Mouse (Mus musculus): Measurements from ENCODE around the gene Got2. TPM values are rescaled to one million over a fixed set of nuclear protein-coding genes. Genes with fewer than 3 reads are reported as not detected.
"Not testable (repeated sequence)": the region's sequence is repeated elsewhere in the genome, so short reads cannot be mapped to it uniquely, and the experiment has no call there.

Got2 gene
- polyA plus RNA-seq, 1 experiment: 296 TPM

- no peaks in the 10 kb centered on the region for H3K4me1 ChIP-seq (ENCODE audit: control insufficient read depth, insufficient read depth, low read length)
- 93% methylated on average over 16 of the region's 16 CpGs for WGBS
- peaks cover 17% of the 10 kb centered on the region for H3K36me3 ChIP-seq (ENCODE audit: control insufficient read depth, insufficient read depth, low read length)
Measured at GRCm38 (mm10) chr8:95871690-95872089, 16.7 kb downstream of the Got2 start.

GRCm38 (mm10) chr8:95864851-95865250 is 23.5 kb downstream of the Got2 start:
- H3K36me3 ChIP-seq (ENCODE audit: control insufficient read depth, insufficient read depth, low read length); H3K4me3 ChIP-seq (ENCODE audit: insufficient read depth, low read depth, low read length); H3K27ac ChIP-seq (ENCODE audit: insufficient read depth, low read depth, low read length); H3K4me1 ChIP-seq (ENCODE audit: control insufficient read depth, insufficient read depth, low read length); DNase-seq; H3K27me3 ChIP-seq (replicated peaks; ENCODE audit: control insufficient read depth, insufficient read depth, low read length): not testable (repeated sequence)
- 93% methylated on average over 18 of the region's 18 CpGs for WGBS

More at GRCm38 (mm10) chr8:95871690-95872089, 16.7 kb downstream of the Got2 start:
- Histone ChIP-seq H3K27me3 (replicated peaks; ENCODE audit: control insufficient read depth, insufficient read depth, low read length) (no peaks in the 10 kb centered on the region), H3K4me3 (ENCODE audit: insufficient read depth, low read depth, low read length) (no peak overlapping the region), H3K27ac (ENCODE audit: insufficient read depth, low read depth, low read length) (no peak overlapping the region)
- DNase-seq: no peak
- TF ChIP-seq CTCF (conservative IDR thresholded peaks at IDR 0.05; ENCODE audit: insufficient read depth, insufficient read length, low read depth, low read length) (no peak), POLR2A (IDR thresholded peaks at IDR 0.05; ENCODE audit: low read depth, low read length) (no peak)

GRCm38 (mm10) chr8:95863761-95864440 is 24.4 kb downstream of the Got2 start:
- 84% methylated on average over 11 of the region's 11 CpGs for WGBS
- H3K4me1 ChIP-seq (ENCODE audit: control insufficient read depth, insufficient read depth, low read length); H3K27ac ChIP-seq (ENCODE audit: insufficient read depth, low read depth, low read length); H3K36me3 ChIP-seq (ENCODE audit: control insufficient read depth, insufficient read depth, low read length); DNase-seq; H3K4me3 ChIP-seq (ENCODE audit: insufficient read depth, low read depth, low read length); H3K27me3 ChIP-seq (replicated peaks; ENCODE audit: control insufficient read depth, insufficient read depth, low read length): not testable (repeated sequence)

GRCm38 (mm10) chr8:95854174-95854573 is 34.2 kb downstream of the Got2 start:
- no peak overlapping the region for H3K27ac ChIP-seq (ENCODE audit: insufficient read depth, low read depth, low read length)
- DNase-seq: no peak
- no peak overlapping the region for H3K4me3 ChIP-seq (ENCODE audit: insufficient read depth, low read depth, low read length)
- WGBS: 84% methylated on average over 6 of the region's 6 CpGs
- no peaks in the 10 kb centered on the region for H3K27me3 ChIP-seq (replicated peaks; ENCODE audit: control insufficient read depth, insufficient read depth, low read length)
- H3K4me1 ChIP-seq (ENCODE audit: control insufficient read depth, insufficient read depth, low read length): peaks cover 8% of the 10 kb centered on the region; the same call in 1 of the 2 replicates
- no peak for TF ChIP-seq POLR2A (IDR thresholded peaks at IDR 0.05; ENCODE audit: low read depth, low read length)
- TF ChIP-seq CTCF (conservative IDR thresholded peaks at IDR 0.05; ENCODE audit: insufficient read depth, insufficient read length, low read depth, low read length): no peak
- no peaks in the 10 kb centered on the region for H3K36me3 ChIP-seq (ENCODE audit: control insufficient read depth, insufficient read depth, low read length)

GRCm38 (mm10) chr8:95853102-95853843 is 35.1 kb downstream of the Got2 start, which contains the start of gene Slc38a7:
Gene Slc38a7, minus strand, starts transcription at chr8:95853539.
- Histone ChIP-seq H3K27ac (ENCODE audit: insufficient read depth, low read depth, low read length) (peak within 1 kb of the TSS; percentile 71), H3K4me3 (ENCODE audit: insufficient read depth, low read depth, low read length) (peak within 1 kb of the TSS; percentile 91), H3K4me1 (ENCODE audit: control insufficient read depth, insufficient read depth, low read length) (peaks cover 8% of the 10 kb centered on the region; the same call in 1 of the 2 replicates), H3K36me3 (ENCODE audit: control insufficient read depth, insufficient read depth, low read length) (no peaks in the 10 kb centered on the region), H3K27me3 (replicated peaks; ENCODE audit: control insufficient read depth, insufficient read depth, low read length) (no peaks in the 10 kb centered on the region)
- WGBS: 6% methylated on average over 22 of the region's 22 CpGs
- TF ChIP-seq CTCF (conservative IDR thresholded peaks at IDR 0.05; ENCODE audit: insufficient read depth, insufficient read length, low read depth, low read length): no peak
- no peak for TF ChIP-seq POLR2A (IDR thresholded peaks at IDR 0.05; ENCODE audit: low read depth, low read length)
- peak; percentile 95 for DNase-seq

- H3K4me1 ChIP-seq (ENCODE audit: control insufficient read depth, insufficient read depth, low read length): peaks cover 8% of the 10 kb centered on the region; the same call in 1 of the 2 replicates
- no peaks in the 10 kb centered on the region for H3K36me3 ChIP-seq (ENCODE audit: control insufficient read depth, insufficient read depth, low read length)
- H3K27me3 ChIP-seq (replicated peaks; ENCODE audit: control insufficient read depth, insufficient read depth, low read length): no peaks in the 10 kb centered on the region
- 11% methylated on average over 4 of the region's 4 CpGs for WGBS
- peak overlapping the region; percentile 71; the same call in 1 of the 2 replicates for H3K27ac ChIP-seq (ENCODE audit: insufficient read depth, low read depth, low read length)
- TF ChIP-seq POLR2A (IDR thresholded peaks at IDR 0.05; ENCODE audit: low read depth, low read length) (no peak), CTCF (conservative IDR thresholded peaks at IDR 0.05; ENCODE audit: insufficient read depth, insufficient read length, low read depth, low read length) (no peak; the same call in 1 of the 2 replicates)
- H3K4me3 ChIP-seq (ENCODE audit: insufficient read depth, low read depth, low read length): peak overlapping the region; percentile 91; the same call in 1 of the 2 replicates
- DNase-seq: peak; percentile 77
Measured at GRCm38 (mm10) chr8:95852290-95852689, 36.1 kb downstream of the Got2 start.

GRCm38 (mm10) chr8:95850326-95850725 is 38.0 kb downstream of the Got2 start:
- WGBS: 90% methylated on average over 2 of the region's 2 CpGs
- Histone ChIP-seq H3K36me3 (ENCODE audit: control insufficient read depth, insufficient read depth, low read length) (no peaks in the 10 kb centered on the region), H3K27ac (ENCODE audit: insufficient read depth, low read depth, low read length) (no peak overlapping the region), H3K4me1 (ENCODE audit: control insufficient read depth, insufficient read depth, low read length) (peaks cover 8% of the 10 kb centered on the region; the same call in 1 of the 2 replicates), H3K27me3 (replicated peaks; ENCODE audit: control insufficient read depth, insufficient read depth, low read length) (no peaks in the 10 kb centered on the region), H3K4me3 (ENCODE audit: insufficient read depth, low read depth, low read length) (no peak overlapping the region)
- no peak for DNase-seq
- TF ChIP-seq POLR2A (IDR thresholded peaks at IDR 0.05; ENCODE audit: low read depth, low read length): no peak
- no peak for TF ChIP-seq CTCF (conservative IDR thresholded peaks at IDR 0.05; ENCODE audit: insufficient read depth, insufficient read length, low read depth, low read length)
